Mouse (Mus musculus) C2C12 (cell line): ENCODE measurements around the gene AU041133.

ENCODE experiments used
- CTCF ChIP-seq: IDR thresholded peaks from one replicate; pipeline ENCODE4 v1.5.1; 2011; ENCODE audit not compliant: control insufficient read depth, insufficient read depth, insufficient read length
- USF1 ChIP-seq: IDR thresholded peaks from one replicate; pipeline ENCODE4 v1.6.1; 2011; ENCODE audit warnings: low read depth, mild to moderate bottlenecking, control low read depth, moderate library complexity

- TF ChIP-seq CTCF = no peak
- TF ChIP-seq USF1 = no peak
These were observed 43.0 kb downstream of the AU041133 start for GRCm38 (mm10) chr10:82170808-82171207.
